In genomic region chr1:86432778-86433177, GRCm38 (mm10) we compare ENCODE assay signal across 16 mouse cellular contexts. TPM values are rescaled to one million over a fixed set of nuclear protein-coding genes. Genes with fewer than 3 reads are reported as not detected.
DNase-seq lines count a peak whose midpoint lies in the region; ATAC-seq and TF ChIP-seq lines count a peak whose summit lies in the region.
"Had no signal": no experiment of that assay in that cellular context is flagged by ENCODE, and none has a peak within 500 bp of the region (broad histone marks: within the 10 kb centered on the region; RNA-seq: fewer than 3 reads in every experiment).

No protein-coding gene starts in this region.

- H3K27me3 ChIP-seq in forebrain, embryonic 12.5 days = no peaks in the 10 kb centered on the region
- no peaks in the 10 kb centered on the region for H3K27me3 ChIP-seq in forebrain, embryonic 16.5 days (replicated peaks; ENCODE audit: control insufficient read depth, insufficient read depth, low read length)
- H3K27me3 ChIP-seq in embryonic facial prominence, embryonic 13.5 days = no peaks in the 10 kb centered on the region
- no peaks in the 10 kb centered on the region for H3K27me3 ChIP-seq in midbrain, embryonic 14.5 days (ENCODE audit: control insufficient read depth, insufficient read depth, low read length)
- no peaks in the 10 kb centered on the region for H3K27me3 ChIP-seq in lung, postnatal 0 days (replicated peaks; ENCODE audit: insufficient read depth, low read length)
- H3K27me3 ChIP-seq: limb, embryonic 15.5 days had no signal

- H3K4me3 ChIP-seq in forebrain, embryonic 12.5 days (replicated peaks) = no peak overlapping the region
- no peak overlapping the region for H3K4me3 ChIP-seq in forebrain, embryonic 16.5 days (replicated peaks; ENCODE audit: low read length)
- no peak overlapping the region for H3K4me3 ChIP-seq in left cerebral cortex, adult 2 months
- no peak overlapping the region for H3K4me3 ChIP-seq in embryonic facial prominence, embryonic 13.5 days
- H3K4me3 ChIP-seq in midbrain, embryonic 14.5 days (replicated peaks; ENCODE audit: low read depth, low read length) = no peak overlapping the region
- no peak overlapping the region for H3K4me3 ChIP-seq in lung, postnatal 0 days (ENCODE audit: low read depth, low read length)
- H3K4me3 ChIP-seq: limb, embryonic 15.5 days had no signal

- TF ChIP-seq CTCF in left cerebral cortex, adult 2 months (IDR thresholded peaks at IDR 0.05) = no peak
- TF ChIP-seq CTCF in lung, postnatal 0 days (IDR thresholded peaks at IDR 0.05) = no peak

- no peak for DNase-seq in left cerebral cortex, adult 2 months (ENCODE audit: extremely low spot score in 1 of 2, low spot score in 2 of 2)
- DNase-seq in left cerebral cortex, adult 11 months (ENCODE audit: low spot score) = no peak
- no peak for DNase-seq in midbrain, embryonic 14.5 days
- no peak for DNase-seq in lung, postnatal 0 days (ENCODE audit: low spot score)
- DNase-seq in ovary, adult 18-20 months (ENCODE audit: low spot score) = no peak
- DNase-seq: heart, adult 18-20 months; thymus, postnatal 14 days had no signal

- no peak overlapping the region for H3K4me2 ChIP-seq in forebrain, embryonic 12.5 days
- H3K4me2 ChIP-seq in forebrain, embryonic 16.5 days (ENCODE audit: low read length) = no peak overlapping the region
- H3K4me2 ChIP-seq in embryonic facial prominence, embryonic 13.5 days = no peak overlapping the region
- H3K4me2 ChIP-seq in midbrain, embryonic 14.5 days (ENCODE audit: low read length) = no peak overlapping the region
- no peak overlapping the region for H3K4me2 ChIP-seq in lung, postnatal 0 days (replicated peaks; ENCODE audit: low read depth, low read length)
- H3K4me2 ChIP-seq: limb, embryonic 15.5 days had no signal

- H3K4me1 ChIP-seq in forebrain, embryonic 12.5 days = peaks cover 46% of the 10 kb centered on the region
- H3K4me1 ChIP-seq in forebrain, embryonic 16.5 days (replicated peaks; ENCODE audit: control insufficient read depth, insufficient read depth, low read length) = peaks cover 22% of the 10 kb centered on the region
- H3K4me1 ChIP-seq in embryonic facial prominence, embryonic 13.5 days = peaks cover 23% of the 10 kb centered on the region
- H3K4me1 ChIP-seq in midbrain, embryonic 14.5 days (ENCODE audit: control insufficient read depth, insufficient read depth, low read length) = peaks cover 26% of the 10 kb centered on the region
- peaks cover 16% of the 10 kb centered on the region for H3K4me1 ChIP-seq in lung, postnatal 0 days (ENCODE audit: insufficient read depth, low read depth, low read length)

- H3K9me3 ChIP-seq in forebrain, embryonic 12.5 days = no peaks in the 10 kb centered on the region
- H3K9me3 ChIP-seq in forebrain, embryonic 16.5 days (ENCODE audit: control insufficient read depth, low read length) = no peaks in the 10 kb centered on the region
- H3K9me3 ChIP-seq in embryonic facial prominence, embryonic 13.5 days = no peaks in the 10 kb centered on the region
- no peaks in the 10 kb centered on the region for H3K9me3 ChIP-seq in midbrain, embryonic 14.5 days (ENCODE audit: control insufficient read depth, low read length)
- H3K9me3 ChIP-seq in lung, postnatal 0 days (ENCODE audit: low read length) = no peaks in the 10 kb centered on the region
- H3K9me3 ChIP-seq: limb, embryonic 15.5 days had no signal

- intact Hi-C loops in left cerebral cortex, adult 2 months (cut with DNase I) = loop anchor here (10.0 kb wide), 1 partner anchor 782 kb away; the partner anchor contains the start of gene Eif4e2

- TF ChIP-seq EP300 in lung, postnatal 0 days (IDR thresholded peaks at IDR 0.05) = no peak

- WGBS in forebrain, embryonic 12.5 days = 86% methylated on average over 4 of the region's 4 CpGs
- 92% methylated on average over 4 of the region's 4 CpGs for WGBS in forebrain, embryonic 16.5 days
- WGBS in embryonic facial prominence, embryonic 13.5 days = 80% methylated on average over 4 of the region's 4 CpGs
- 90% methylated on average over 4 of the region's 4 CpGs for WGBS in midbrain, embryonic 14.5 days
- WGBS in lung, postnatal 0 days = 36% methylated on average over 4 of the region's 4 CpGs

- no peak for ATAC-seq in forebrain, embryonic 12.5 days (ENCODE audit: low FRiP score)
- no peak for ATAC-seq in forebrain, embryonic 16.5 days
- no peak for ATAC-seq in embryonic facial prominence, embryonic 13.5 days (ENCODE audit: insufficient number of reproducible peaks, insufficient read depth, low FRiP score, low TSS enrichment, low read depth)
- ATAC-seq in midbrain, embryonic 14.5 days (ENCODE audit: low FRiP score, low TSS enrichment) = no peak
- ATAC-seq in lung, postnatal 0 days = no peak

- H3K27ac ChIP-seq in forebrain, embryonic 12.5 days = peak overlapping the region; percentile 99
- no peak overlapping the region for H3K27ac ChIP-seq in forebrain, embryonic 16.5 days (ENCODE audit: low read length)
- H3K27ac ChIP-seq in left cerebral cortex, adult 2 months = peak overlapping the region; percentile 10; the same call in 1 of the 2 replicates
- H3K27ac ChIP-seq in embryonic facial prominence, embryonic 13.5 days = peak overlapping the region; percentile 98; the same call in 1 of the 2 replicates
- H3K27ac ChIP-seq in midbrain, embryonic 14.5 days (replicated peaks; ENCODE audit: low read depth, low read length) = 0 out of 2 replicates have a peak overlapping the region, but pooled peaks have one; percentile 98
- no peak overlapping the region for H3K27ac ChIP-seq in lung, postnatal 0 days (ENCODE audit: low read length)

- H3K36me3 ChIP-seq in forebrain, embryonic 12.5 days (replicated peaks) = no peaks in the 10 kb centered on the region
- H3K36me3 ChIP-seq in forebrain, embryonic 16.5 days (ENCODE audit: control insufficient read depth, insufficient read depth) = no peaks in the 10 kb centered on the region
- no peaks in the 10 kb centered on the region for H3K36me3 ChIP-seq in embryonic facial prominence, embryonic 13.5 days
- H3K36me3 ChIP-seq in midbrain, embryonic 14.5 days (ENCODE audit: control insufficient read depth, insufficient read depth, low read length) = no peaks in the 10 kb centered on the region
- H3K36me3 ChIP-seq in lung, postnatal 0 days (ENCODE audit: insufficient read depth, low read length) = no peaks in the 10 kb centered on the region
- H3K36me3 ChIP-seq: limb, embryonic 15.5 days had no signal

- H3K9ac ChIP-seq in forebrain, embryonic 12.5 days = no peak overlapping the region
- no peak overlapping the region for H3K9ac ChIP-seq in forebrain, embryonic 16.5 days (replicated peaks; ENCODE audit: low read depth, low read length)
- no peak overlapping the region for H3K9ac ChIP-seq in embryonic facial prominence, embryonic 13.5 days
- no peak overlapping the region for H3K9ac ChIP-seq in midbrain, embryonic 14.5 days (replicated peaks; ENCODE audit: low read length)
- no peak overlapping the region for H3K9ac ChIP-seq in lung, postnatal 0 days (replicated peaks; ENCODE audit: low read depth)
- H3K9ac ChIP-seq: limb, embryonic 15.5 days had no signal

RNA-seq across cellular contexts. Expression of gene Tex44, which starts 6.6 kb away (rescaled TPM):
- polyA plus RNA-seq in forebrain, embryonic 12.5 days (2016; fragmentation: Nextera tagmentation; extraction: Ambion mirVana) = not detected in 2 replicates
- not detected in 2 replicates for polyA plus RNA-seq in forebrain, embryonic 16.5 days (2015; fragmentation: Nextera tagmentation; extraction: Ambion mirVana)
- not detected for total RNA-seq in left cerebral cortex, adult 2 months (2021)
- polyA plus RNA-seq in embryonic facial prominence, embryonic 13.5 days (2015; fragmentation: Nextera tagmentation; extraction: Ambion mirVana) = not detected in 2 replicates
- not detected in 2 replicates for polyA plus RNA-seq in midbrain, embryonic 14.5 days (2014; fragmentation: Nextera tagmentation; extraction: Ambion mirVana)
- not detected in 2 replicates for polyA plus RNA-seq in lung, postnatal 0 days (2015; fragmentation: Nextera tagmentation; extraction: Ambion mirVana)
- total RNA-seq: heart, adult 18-20 months; layer of hippocampus, postnatal 14 days; megakaryocyte-erythroid progenitor cell, adult 5-6 weeks had no signal
- polyA plus RNA-seq: cerebellum, adult 2 months; embryonic facial prominence, embryonic 11.5 days; kidney, postnatal 0 days; limb, embryonic 15.5 days had no signal

RNA-seq across cellular contexts. Expression of gene Nmur1, which starts 6.8 kb away (rescaled TPM):
- not detected in 2 replicates for polyA plus RNA-seq in forebrain, embryonic 12.5 days (2016; fragmentation: Nextera tagmentation; extraction: Ambion mirVana)
- polyA plus RNA-seq in forebrain, embryonic 16.5 days (2015; fragmentation: Nextera tagmentation; extraction: Ambion mirVana) = not detected in 2 replicates
- not detected for total RNA-seq in left cerebral cortex, adult 2 months (2021)
- polyA plus RNA-seq in embryonic facial prominence, embryonic 13.5 days (2015; fragmentation: Nextera tagmentation; extraction: Ambion mirVana) = not detected in 2 replicates
- not detected in 2 replicates for polyA plus RNA-seq in midbrain, embryonic 14.5 days (2014; fragmentation: Nextera tagmentation; extraction: Ambion mirVana)
- polyA plus RNA-seq in lung, postnatal 0 days (2015; fragmentation: Nextera tagmentation; extraction: Ambion mirVana) = 1.3 and 2.1 TPM in 2 replicates
- total RNA-seq: heart, adult 18-20 months; layer of hippocampus, postnatal 14 days; megakaryocyte-erythroid progenitor cell, adult 5-6 weeks had no signal
- polyA plus RNA-seq: embryonic facial prominence, embryonic 11.5 days; kidney, postnatal 0 days; limb, embryonic 15.5 days had no signal

Comparison
In these comparisons a context has a peak if more than half of its experiments do, and no peak if none do; other contexts are left out.
1. H3K27ac ChIP-seq: peak in forebrain, embryonic 12.5 days (single experiment), left cerebral cortex, adult 2 months (single experiment), embryonic facial prominence, embryonic 13.5 days (single experiment) and midbrain, embryonic 14.5 days (single experiment); none in forebrain, embryonic 16.5 days (single experiment) and lung, postnatal 0 days (single experiment).